Mouse (Mus musculus) layer of hippocampus, adult 9-10 months (tissue): ENCODE measurements around the gene Lrrc15.

Experiments
- DNase-seq: peaks from one replicate; pipeline ENCODE4 v3.0.0; 2022; ENCODE audit warnings: low spot score

Gene Lrrc15

DNA sequence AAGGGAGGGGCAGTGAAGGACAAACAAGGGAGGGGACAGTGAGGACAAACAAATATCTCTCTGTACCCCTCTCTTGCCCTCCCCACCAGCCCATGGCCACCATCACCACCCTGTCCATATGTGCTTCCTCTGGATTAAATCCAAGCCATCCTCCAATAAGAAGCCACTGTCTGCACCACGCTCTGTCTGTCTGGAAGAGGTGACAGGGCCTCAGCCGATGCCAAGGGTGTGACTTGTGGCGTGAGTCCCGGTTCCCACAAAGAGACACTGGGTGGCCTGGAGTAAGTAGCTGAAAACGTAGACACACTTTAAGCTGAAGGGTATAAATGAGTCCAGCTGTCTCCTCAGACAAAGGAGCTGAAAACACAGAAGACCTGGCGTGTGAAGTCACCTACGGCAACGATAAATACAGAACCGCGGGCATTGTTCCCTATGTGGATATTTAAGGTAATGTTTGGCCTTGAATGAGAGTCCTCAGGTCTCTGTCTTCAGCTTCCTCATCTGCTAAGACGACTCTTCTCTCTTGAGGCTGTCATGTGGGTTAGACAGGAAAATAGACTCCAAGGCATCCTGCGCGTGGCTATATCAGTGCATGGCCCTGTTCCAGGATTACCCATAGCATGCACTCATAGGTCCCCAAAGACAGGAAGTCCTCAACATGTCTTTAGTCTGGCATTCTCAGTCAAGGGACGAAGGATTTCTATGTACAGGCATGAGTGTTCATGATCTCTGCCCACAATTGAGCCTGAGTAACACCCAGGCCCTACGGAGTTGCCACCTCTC is 7.3 kb downstream of the Lrrc15 start:
- DNase-seq = no peak

DNA sequence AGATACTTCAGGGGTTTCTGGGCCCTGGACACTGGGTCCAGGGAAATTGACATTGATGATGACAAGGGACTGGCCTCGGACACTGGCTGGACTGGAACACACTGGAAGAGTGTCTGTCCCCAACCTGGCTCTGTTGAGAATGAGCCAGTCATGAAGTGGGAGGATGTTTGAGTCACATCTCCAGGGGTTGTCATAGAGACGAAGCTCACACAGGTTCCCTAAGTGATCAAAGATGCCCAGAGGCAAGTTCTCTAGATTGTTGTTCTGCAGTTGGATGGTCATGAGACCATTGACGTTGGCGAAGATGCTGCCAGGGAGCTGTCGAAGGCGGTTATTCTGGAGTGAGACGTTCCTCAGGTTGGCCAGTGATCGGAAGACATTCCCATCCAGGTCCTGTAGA is 10.0 kb downstream of the Lrrc15 start:
- no peak for DNase-seq

DNA sequence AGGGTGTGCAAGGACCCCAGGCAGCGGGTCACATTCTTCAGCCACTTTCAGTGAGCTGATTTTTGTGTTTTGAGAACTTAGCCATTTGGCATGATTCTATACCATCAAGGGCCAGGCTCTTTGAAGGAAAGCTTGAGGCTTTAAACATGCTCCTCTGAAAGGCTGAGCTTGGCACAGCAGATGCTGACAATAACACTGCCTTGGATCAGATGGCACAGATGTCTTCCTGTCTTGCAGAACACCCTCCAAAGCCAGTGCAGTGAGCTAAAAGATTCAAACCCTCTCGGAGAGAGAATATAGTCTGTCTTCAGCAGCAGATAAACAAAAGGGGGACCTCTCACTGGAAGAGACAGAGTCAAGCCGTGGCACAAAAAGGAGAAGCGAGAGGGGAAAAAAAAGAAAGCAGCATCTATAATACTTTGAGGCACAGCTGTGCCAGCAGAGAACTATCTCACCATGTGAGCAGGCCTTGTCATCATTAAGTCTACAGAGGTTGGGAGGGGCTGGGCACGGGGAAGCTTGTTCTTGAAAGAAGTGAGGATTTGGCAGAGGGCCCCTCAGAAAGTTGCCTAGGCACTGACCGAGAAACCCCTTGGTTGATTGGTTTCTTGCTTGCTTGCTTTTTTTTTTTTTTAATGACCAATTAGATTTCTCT is 11.0 kb downstream of the Lrrc15 start:
- DNase-seq = no peak

DNA sequence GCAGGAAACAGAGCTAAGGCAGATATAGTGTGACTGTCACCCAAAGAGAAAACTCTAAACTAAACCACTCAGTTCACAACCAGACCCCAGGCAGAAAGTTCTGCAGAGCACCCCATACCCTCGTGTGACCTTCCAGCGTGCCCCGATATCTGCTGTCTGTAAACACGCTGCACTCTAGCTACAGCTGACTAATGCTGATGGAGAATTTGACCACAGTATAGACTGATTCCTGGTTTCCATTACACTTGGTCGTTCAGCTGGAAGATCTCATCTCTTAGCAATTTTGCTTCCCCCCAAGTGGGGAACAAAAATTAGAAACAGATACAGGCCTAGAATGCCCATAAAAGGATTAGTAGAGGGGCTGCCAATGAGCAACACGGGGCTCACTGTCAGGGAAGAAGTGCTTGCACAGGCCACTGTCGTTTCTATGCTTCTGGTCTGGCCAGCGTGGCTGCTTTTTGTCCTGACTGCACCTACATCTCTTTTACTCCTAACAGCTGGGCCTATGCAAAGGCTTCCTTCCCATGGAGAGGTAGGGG is 11.8 kb downstream of the Lrrc15 start:
- DNase-seq = no peak

DNA sequence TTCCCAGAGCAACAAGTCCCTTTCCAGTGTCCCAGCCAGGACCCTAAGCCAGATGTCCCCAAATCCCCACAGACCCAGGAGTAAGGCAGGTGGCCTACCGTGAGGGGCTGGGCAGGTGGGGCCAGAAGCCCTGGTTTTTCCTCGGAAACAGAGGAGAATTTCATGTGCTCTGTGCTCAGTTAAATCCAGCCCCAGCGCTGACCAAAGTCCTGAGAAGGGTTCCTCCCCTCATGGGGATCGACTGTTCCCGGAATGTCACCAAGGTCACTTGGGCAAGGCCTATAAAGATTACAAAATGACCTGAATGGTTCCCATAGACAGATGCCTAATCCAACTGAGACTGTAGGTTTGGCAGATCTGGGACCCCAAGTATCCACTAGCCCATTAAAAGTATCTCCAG is 15.7 kb downstream of the Lrrc15 start, which contains the start of gene Cpn2:
Gene Cpn2 (minus strand): TSS at position 141 of the 400 bp plus-strand sequence.
- DNase-seq = no peak

DNA sequence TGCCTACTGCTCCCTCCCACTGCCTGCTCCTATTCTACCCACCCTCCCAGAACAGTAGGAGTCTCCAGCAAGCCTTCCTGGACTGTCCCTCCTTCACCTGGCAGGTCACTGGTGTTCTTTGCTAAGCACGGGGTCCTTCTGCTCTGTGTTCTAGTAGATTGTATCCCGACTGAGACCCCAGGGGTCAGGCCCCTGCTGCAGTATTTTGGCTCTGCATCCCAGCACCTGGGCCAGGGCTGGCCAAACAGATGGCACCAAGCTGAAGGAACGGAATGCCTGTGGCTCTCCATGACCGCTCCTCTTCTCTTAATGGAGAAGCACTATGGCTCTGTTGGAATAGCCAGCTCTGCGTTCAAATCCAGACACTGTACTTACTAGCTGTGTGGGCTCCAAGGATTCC is 16.5 kb downstream of the Lrrc15 start:
- DNase-seq = no peak

DNA sequence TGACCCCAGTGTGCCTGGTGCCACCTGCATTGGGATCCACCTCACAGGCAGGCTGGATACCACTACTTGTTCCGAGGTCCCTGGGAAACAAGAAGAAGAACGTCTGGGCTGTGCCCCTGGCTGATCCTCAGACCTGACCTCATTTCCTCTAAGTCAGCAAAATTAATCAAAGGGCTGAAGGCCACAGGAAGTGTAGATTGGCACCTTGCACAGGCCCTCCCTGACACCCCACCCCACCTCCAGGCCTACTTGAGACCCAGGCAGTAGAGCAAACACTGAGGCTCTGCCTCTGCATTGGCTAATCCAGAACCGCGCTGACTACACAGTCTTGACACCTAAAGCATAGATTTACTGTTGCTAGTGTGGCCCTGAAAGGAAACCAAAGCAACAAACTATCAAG is 17.4 kb downstream of the Lrrc15 start:
- no peak for DNase-seq

DNA sequence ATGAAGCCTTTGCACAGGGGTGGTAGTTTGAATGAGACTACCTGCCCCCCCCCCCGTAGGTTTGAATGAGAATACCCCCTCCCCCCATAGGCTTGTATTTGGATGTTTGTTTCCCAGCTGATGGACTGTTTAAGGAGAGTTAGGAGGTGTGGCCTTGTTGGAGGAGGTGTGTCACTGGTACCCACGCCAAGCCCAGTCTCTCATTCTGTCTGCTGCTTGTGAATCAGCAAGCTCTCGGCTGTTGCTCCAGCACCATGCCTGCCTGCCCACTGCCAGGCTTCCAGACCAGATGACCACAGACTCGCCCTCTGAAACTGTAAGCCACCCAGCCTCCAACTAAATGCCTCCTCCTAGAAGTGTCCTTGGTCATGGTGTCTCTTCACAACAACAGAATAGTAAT is 19.9 kb downstream of the Lrrc15 start:
- no peak for DNase-seq

DNA sequence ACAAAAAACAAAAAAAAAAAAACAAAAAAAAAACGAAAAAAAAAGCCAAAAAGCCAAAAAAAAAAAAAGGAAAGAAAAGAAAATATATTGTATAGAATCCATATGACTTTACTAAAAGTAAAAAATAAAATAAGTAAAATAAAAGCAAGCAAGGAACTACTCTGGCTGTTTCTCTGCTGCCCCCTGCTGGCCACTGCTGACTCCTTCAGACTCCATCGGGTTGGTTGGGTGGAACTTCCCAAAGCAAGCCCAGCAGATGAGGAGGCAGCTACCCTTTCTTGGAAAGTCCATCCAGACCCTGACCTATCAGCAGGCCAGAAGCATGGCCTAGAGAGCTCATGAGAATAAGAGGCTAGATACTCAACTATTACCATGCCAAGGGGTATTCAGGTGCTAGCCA is 20.4 kb downstream of the Lrrc15 start:
- no peak for DNase-seq

DNA sequence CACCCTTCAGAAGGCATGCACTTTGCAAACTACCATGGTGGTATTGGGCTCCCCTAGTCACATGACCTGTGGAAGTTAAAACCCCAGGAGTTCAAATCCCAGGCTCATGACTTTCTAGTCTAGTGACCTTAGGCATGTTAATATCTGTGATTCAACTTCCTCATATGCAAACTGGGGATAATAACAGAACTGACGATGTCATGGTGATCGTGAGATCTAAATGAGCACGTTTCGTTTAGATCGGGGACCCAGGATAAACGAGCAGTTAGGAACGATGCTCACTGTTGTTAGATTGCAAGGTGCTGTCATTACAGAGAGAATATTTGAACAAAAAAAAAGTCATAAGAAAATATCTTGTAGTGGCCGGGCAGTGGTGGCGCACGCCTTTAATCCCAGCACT is 20.9 kb downstream of the Lrrc15 start:
- no peak for DNase-seq

DNA sequence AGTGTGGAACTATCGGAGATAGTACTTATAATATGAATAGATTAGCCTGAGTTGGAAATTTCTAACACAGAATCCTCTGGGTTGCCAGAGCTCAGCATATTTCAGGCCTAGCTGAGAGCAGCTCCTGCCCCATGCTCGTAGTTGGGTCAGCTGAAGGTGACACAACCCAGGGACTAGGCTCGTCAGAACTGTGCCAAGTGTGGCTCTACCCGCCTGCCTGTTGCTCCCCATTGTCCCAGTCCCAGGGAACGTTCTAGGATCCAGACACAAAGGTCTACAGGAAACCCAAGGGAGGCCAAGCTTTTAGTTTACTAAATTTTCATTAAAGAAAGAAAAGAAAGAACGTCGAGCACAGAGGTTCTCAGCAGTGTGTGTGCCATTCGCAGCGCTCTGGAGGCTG is 21.7 kb downstream of the Lrrc15 start:
- DNase-seq = no peak

DNA sequence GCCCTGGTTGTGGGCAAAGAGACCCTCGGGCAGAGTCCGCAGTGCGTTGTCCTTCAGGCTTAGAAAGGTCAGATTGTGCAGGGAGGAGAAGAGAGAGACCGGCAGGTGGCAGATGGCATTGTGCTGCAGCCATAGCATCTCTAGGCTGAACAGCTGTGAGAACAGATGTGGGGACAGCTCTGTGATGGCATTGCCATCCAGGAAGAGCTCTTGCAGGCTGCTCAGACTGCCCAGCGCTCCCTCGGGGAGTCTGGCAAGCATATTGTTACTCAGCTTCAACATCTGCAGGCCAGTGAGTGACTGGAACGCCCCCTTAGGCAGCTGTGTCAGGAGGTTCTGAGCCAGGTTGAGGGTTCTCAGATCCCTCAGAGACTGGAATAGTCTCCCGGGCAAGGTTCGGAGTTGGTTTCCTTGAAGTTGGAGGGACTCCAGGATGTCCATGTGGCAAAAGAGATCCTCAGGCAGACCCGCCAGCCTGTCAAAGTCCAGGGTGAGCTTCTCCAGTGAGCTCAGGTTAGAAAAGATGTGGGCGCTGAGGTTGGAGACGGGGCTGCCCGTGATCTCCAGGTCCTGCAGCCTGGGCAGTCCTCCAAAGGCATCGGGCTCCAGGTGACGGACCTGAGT is 22.9 kb downstream of the Lrrc15 start:
- DNase-seq = no peak

DNA sequence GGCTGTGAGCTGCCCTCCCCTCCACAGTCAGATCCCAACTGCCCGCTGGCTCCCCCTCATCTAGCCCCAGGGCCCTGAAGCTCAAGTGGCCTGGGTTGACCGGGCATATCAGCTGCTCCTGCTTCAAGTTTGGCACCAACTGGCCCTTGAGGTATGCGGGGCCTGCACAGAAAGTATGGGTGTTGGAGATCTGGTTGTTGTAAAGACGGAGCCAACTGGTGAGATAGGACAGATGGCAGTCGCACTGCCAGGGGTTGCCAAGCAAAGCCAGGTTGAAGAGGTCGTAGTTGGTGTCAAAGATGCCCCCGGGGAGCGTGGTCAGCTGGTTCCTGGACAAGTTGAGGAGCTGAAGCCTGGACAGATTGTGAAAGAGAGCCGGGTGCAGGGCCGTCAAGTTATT is 23.6 kb downstream of the Lrrc15 start:
- no peak for DNase-seq

DNA sequence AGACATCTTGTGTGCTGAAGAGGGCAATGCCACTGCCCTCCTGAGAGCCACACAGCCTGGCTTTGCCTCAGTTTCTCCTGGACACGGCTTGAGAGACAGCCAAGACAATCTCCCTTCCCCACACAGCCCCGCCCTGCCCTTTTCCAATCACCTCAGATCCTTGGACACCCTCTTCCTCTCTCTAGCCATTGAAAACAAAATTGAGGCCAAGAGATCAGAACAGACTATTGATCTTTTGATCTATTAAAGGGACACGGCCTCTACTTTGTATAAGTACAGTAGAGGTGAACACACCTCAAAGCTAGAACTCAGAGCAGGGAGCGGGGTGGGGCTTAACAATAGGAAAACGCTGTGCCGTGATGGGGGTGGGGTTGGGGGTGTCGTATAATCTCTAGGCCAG is 24.6 kb downstream of the Lrrc15 start:
- DNase-seq = no peak

DNA sequence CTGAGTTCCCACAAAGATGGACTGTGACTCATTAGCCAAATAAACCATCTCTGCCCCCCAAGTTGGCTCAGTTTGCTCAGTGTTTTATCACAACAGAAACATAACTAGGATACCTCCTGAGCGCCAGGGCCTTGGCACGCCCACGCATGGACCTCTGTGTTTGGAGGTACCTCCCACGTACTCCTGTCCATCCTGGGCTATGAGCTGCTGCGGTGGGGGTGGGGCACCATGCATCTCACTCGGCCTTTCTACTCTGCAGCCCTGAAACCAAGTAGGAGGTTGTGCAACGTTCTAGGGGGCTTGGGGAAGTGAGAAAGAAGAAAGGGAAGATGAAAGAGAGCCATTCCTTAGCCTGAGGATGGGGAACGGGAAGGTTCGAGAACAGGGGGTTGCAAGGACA is 25.3 kb downstream of the Lrrc15 start:
- no peak for DNase-seq

DNA sequence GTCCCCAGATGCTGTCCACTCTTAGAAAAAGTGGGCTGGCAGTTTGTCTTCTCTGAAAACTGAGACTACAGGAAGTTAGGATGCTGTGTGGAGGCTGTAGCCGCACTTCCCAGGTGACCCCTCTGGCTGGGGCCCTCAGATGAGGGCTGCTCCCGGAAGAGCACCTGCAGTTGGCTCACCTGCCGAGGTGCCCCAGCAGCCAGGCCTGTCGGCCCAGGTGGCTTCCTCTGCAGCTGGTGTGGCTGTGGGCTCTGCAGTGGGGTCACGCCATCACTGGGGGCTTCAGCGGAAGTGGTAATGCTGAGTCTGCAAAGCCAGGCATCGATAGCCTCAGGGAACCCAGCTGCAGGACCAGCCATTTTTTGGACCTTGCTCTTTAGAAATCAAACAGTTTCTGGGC is 28.0 kb downstream of the Lrrc15 start:
- no peak for DNase-seq

DNA sequence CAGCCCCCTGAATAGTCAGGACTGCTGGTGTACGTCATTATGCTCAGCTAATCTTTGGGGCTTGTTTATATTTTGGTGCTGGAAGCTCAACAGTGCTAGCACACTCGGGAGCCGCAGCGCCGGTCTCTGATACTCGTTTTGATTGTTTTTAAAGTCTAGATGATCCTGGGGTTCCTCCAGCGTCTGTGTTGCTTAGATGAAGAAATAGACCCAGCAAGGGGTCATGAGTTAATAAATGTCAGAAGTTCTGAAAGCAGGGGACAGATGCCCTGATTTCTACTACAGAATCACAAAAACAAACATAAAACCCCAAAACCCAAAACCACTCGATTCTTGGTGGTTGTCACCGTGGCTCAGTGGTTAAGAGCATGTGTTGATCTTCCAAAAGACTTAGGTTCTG is 29.2 kb downstream of the Lrrc15 start:
- DNase-seq = no peak

DNA sequence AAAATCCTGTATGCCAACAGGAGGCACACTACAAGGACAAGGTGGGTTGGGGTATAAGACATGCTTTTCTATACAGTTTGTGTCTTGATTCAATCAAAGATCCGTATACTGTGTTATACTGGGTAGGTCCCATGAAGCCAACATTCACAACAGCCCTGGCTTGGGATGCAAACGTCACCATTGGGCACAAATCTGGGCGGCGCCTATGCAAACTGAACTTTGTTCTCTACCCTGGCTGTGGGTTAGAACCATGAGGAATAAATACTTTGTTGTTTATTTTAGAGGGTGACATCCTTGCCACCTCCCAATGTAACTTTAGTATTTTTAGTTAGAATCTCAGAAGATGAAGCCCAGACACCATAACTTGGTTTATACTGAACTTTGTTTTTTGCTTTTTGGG is 29.7 kb downstream of the Lrrc15 start:
- no peak for DNase-seq

DNA sequence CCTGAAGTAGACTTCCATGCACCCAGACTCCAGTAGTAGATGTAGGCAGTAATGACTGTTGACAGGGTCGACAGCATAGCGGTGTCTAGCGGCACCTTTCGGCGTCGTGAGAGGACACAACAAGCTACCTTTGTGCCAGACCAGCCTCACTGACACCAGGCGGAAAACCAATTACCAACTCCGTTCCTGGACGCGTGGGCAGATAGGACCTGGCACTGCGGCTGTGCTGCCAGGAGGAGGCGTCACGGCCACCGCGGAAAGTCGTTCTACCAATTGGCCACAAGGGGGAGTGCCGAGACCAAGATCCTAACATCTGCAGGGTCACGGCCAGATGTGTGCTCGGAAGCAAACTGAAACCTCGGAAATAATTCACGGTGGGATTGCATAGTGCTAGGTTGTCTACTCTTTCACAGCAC is 31.0 kb downstream of the Lrrc15 start:
- peak; percentile 69 for DNase-seq

DNA sequence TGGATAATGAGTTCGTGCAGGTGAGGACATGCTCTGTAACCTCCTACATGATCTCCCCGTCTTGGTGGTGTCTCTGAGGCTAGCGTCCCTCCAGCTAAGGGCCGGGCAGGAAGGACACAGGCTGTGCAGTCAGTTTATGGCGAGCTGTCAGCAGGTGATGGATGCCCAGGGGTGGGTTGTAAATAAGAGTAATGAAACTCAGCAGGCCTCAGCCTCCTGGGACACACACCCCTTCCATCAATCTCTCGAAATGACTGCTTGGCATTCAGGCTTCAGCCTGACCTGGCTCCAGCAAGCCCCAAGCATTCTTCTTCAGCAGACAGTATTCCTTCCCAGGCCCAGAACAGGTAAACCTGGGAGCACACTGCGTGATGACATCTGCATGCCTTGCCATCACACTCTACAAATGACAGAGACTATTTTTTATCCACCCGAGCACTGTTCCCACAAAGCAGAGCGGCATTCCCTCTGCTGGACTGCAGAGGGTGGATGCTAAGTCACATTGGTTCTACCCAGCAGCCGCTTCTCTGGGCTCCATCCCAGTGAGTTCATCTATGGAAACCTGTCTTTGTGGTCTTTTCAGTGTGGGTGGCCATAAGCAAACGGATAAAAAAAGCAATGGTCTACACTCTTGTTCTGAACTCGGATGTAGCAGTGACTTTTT is 38.9 kb downstream of the Lrrc15 start:
- DNase-seq = no peak

DNA sequence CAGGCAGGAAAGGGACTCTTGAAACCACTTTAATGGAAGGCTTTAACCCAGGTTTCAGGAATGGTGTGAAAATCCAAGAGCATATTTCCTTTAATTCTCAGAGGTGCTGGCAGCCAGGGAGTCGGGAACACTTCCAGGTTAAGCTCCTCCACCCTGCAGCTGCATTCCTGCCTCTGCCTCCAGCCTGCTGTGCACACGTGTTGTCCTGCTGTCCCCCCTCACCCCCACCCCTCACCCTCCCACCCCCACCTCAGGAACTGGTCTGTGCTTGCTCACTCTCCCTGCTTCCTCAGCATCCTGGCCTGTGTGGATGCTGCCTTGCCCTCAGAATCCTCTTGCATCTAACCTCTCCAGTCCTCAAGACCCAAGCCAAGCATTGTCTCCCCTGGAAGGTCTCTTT is 41.4 kb downstream of the Lrrc15 start:
- no peak for DNase-seq

DNA sequence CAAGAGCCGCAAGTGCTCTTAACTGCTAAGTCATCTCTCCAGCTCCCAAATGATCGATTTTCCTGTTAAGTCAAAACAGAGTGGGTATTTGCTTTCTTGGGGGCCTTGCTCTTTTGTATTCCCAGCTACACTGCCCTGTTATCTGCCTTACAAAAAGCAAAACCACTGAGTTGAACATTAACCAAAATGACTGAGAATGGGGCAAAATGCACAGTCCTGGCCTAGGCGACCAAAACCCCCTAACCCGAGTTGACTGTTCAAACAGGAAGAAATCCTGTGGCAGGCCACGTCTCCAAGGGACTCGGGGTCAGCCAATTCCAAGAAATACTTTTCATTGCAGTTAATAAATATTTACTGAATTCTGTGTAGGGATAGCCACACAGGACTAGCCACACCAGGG is 44.3 kb downstream of the Lrrc15 start:
- DNase-seq = no peak
